Comparison of ENCODE assay signal across 14 mouse cellular contexts in genomic region chr10:71380406-71380805, GRCm38 (mm10).
"Had no signal": no experiment of that assay in that cellular context is flagged by ENCODE, and none has a peak within 500 bp of the region (broad histone marks: within the 10 kb centered on the region; RNA-seq: fewer than 3 reads in every experiment).

No protein-coding gene starts in this region.

- H3K27me3 ChIP-seq: intestine, embryonic 15.5 days; limb, embryonic 15.5 days; midbrain, embryonic 12.5 days; neural tube, embryonic 13.5 days had no signal

- ATAC-seq: intestine, embryonic 15.5 days; midbrain, embryonic 16.5 days had no signal

- H3K4me2 ChIP-seq: intestine, embryonic 15.5 days; limb, embryonic 15.5 days; midbrain, embryonic 12.5 days; neural tube, embryonic 13.5 days had no signal

- H3K4me1 ChIP-seq: intestine, embryonic 15.5 days; limb, embryonic 15.5 days; midbrain, embryonic 12.5 days; neural tube, embryonic 13.5 days had no signal

- DNase-seq: kidney, adult 18-20 months; kidney, postnatal 10 days; kidney, postnatal 4 days; lung, adult 18-20 months; spleen, adult 18-20 months; thymus, adult 2 months; thymus, postnatal 25 days had no signal

- H3K27ac ChIP-seq: intestine, embryonic 15.5 days; layer of hippocampus, adult 2 months; limb, embryonic 15.5 days; liver, embryonic 14.5 days; midbrain, embryonic 12.5 days; neural tube, embryonic 13.5 days had no signal

- H3K9me3 ChIP-seq: intestine, embryonic 15.5 days; limb, embryonic 15.5 days; midbrain, embryonic 12.5 days; neural tube, embryonic 13.5 days had no signal

- H3K4me3 ChIP-seq: intestine, embryonic 15.5 days; layer of hippocampus, adult 2 months; limb, embryonic 15.5 days; midbrain, embryonic 12.5 days; neural tube, embryonic 13.5 days had no signal

- H3K9ac ChIP-seq: intestine, embryonic 15.5 days; limb, embryonic 15.5 days; liver, embryonic 14.5 days; midbrain, embryonic 12.5 days; neural tube, embryonic 13.5 days had no signal
